Mouse (Mus musculus) heart, postnatal 4 days (tissue): ENCODE results near the gene Cfap221. TPM values are rescaled to one million over a fixed set of nuclear protein-coding genes. Genes with fewer than 3 reads are reported as not detected.

ENCODE experiments used
- DNase-seq: peaks from one replicate; pipeline ENCODE4 v3.0.0; 2021
- total RNA-seq, 2 experiments: library from RNA; stranded (reverse); gene quantifications; 2 replicates each; pipeline ENCODE4 v1.2.3; 2021

Cfap221 gene
- total RNA-seq, 2 experiments from 2014 or later, result not detected

DNA sequence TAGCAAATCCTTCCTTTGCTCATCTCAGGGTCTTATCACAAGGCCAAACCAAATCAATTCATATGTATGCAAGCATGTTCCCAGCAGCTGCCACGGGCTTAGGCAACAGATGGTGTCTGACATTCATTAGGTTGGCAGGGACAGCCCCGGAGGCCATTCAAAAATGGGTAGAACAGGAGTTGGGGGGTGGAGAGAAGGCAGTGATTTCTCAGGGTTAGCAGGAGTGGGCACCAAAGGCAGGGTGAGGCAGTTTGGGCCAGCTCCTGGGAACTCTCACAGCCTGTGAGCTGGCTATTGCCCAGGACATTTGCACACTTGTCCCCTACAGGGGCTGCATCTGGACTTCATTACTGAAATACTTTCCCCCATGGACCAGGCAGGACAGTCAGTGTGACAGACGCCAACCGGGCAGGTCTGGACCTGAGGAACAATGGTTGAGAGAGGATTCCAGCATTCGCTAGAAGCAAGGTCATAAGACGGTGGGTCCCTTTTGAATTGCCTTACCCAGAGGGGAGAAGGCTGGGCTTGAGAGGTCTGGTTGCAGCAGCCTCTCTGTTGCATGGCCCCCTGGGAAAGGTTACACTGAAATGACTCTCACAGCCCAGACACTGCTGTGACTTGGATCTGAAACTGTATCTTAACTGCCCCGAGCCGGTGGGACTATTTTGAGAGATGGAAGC, 94.3 kb downstream of the Cfap221 start:
- DNase-seq, result no peak

DNA sequence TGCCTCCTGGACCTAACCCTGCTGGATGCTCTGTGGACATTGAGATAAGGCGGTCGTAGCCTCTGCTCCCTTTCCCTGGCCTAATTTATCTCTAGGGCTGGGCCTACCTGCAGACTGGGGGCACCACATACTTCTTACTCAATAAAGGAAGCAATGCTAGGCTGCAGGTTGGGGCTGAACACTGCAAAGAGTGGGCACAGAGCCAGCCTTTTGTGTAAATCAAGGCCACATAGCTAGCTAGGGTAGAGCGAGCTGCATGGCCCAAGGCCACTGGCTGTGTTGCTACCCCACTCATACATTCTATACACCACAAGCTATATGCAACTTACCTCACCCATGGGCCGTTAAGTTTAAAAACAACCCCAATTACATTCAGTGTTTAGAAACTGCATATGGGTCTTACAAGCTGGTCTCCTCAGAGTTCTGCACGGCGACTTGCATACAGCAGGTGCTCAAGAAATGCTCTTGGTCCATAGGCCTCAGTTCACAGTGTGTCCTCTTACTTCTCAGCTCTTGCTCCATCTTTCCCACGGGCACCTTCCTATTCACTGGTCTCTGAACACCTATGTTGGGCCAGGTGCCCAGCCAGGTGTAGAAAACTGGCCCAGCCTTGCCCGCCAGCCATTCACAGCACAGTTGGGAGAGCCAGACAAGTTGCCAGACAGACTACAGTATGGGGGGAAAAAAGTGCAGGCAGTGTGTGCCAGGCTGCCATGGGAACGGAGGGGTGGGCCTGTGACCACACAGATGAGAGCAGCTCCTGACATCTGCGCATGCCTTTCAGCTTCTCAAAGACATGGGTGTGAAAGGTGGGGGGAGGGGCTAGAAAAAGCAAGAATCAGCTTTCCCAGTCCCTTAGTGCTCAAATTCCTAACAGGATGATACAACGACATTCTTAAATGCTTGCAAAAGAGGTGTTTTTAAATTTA, 97.6 kb downstream of the Cfap221 start:
- no peak for DNase-seq

DNA sequence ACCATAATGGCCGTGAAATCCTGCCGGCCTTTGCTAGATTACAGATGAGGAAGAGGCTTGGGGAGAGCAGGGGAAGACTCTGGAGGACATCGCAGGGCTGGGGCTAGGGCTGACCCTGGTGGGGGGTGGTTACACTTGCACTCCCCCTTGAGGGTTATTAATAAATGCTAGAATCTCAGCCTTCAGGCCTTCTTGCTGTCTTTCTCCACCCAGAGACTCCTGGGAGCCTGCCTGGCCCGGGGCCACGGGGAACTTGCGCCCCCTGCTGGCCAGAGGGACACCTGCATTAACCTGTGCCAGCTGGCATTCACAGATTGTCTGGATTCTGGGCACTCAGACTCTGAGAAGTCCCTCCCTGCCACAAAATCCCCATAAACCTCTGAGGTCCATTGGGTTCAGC, 102.1 kb downstream of the Cfap221 start:
- DNase-seq, result peak; percentile 73

DNA sequence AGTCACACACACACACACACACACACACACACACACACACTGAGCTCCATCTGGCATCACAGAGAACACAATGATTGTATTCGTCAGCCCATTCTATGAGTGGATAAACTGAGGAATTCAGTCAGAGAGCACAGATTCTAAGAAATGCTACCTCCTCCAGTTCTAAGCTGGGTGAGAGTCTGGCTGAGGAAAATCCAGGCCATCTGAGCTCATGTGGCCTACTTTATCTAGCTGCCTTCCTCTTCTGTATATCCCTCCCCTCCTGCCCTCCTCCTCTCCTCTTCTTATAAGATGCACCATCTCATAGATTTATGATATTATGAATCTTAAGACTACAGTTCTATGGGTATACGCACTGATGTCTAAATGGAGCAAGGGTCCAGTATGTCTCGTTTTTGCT, 103.4 kb downstream of the Cfap221 start:
- DNase-seq, result no peak

DNA sequence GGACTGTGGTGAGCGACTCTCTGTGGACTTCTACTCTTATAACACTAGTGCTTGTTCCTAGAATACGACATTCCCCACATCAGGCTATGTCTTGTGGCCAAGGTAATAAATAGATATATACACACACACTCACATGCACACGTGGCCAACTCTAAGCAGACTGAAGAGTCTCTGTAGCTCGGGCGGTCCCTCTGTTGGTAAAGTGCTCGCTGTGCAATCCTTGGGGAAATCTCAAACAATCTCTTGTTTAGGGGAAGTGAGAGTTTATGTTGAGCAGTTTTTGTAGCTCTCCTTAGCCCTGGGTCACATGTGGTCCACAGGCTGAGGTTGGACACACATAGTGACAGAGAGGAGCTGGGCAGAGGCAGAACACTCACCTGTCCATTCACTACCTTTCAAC, 104.1 kb downstream of the Cfap221 start:
- no peak for DNase-seq

DNA sequence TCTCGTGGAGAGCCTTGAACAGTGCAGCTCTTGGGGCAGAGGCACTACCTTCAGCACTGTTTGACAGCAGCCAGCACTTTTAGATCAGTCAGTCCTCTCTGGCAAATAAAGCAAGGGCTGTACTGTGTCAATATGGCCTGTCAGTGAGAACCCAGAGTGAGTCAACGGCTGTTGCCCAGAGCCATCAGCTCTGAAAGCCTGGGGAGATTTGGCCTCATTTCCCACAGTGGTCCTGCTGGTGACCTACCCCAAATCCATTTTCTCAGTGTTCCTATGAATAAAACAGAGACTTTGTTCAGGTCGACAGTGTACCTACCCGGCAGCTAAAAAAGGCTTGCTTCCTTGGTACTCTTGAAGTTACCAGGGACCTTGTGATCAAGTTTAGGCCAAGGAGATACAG, 105.2 kb downstream of the Cfap221 start:
- no peak for DNase-seq

DNA sequence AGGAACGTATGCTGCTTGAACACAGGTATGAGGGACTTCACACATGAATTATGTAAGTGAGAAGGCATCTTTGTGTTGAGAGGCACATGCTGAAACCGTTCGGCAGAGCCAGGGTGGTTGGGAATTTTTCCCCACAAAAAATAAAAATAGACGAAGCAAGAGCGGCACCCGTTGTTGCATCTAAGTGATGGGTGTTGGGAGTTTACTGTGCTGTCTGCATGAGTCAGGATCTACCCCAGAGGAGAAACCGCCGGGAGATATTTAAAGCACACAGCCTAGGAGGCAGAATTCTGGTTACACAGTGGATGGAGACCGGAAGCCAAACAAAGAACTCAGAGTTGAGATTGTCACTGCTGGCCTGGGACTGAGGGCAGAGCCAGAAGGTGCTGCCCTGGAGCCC, 105.9 kb downstream of the Cfap221 start:
- no peak for DNase-seq

DNA sequence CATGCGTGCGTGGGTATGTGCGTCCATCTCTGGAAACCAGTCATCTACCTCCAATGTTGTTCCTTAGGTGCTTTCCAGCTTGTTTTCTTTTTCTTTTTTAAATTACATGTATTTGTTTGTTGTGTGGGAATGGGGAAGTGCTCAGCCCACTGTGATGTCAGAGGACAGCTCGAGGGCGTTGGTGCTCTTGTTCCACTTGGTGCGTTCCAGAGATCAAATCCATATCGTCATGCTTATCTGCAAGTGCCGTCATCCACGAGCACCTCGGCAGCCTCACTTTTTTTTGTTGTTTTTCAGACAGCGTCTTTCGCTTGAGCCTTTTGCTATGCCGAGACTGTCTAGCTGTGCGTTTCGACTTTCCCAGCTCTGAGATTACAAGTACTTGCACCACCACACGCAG, 107.7 kb downstream of the Cfap221 start:
- no peak for DNase-seq

DNA sequence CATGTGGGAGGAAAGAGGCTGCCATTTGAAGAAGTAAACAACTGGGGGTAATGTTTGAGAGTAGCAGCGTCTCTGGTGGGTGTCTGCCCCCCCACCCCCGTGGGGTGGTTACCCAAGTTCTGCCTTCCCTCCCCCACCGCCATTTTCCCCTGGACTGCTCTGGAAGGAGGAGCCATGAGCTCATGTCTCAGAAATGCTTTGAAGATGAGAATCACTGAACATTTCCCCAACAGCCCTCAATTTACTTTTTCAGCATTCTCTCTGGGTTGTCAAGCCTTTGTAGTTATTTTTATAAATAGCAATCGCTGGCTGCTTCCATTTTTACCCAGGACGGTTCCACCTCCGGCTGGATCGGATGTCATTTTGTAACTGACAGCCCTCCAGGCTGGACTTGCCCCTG, 110.7 kb downstream of the Cfap221 start:
- no peak for DNase-seq

DNA sequence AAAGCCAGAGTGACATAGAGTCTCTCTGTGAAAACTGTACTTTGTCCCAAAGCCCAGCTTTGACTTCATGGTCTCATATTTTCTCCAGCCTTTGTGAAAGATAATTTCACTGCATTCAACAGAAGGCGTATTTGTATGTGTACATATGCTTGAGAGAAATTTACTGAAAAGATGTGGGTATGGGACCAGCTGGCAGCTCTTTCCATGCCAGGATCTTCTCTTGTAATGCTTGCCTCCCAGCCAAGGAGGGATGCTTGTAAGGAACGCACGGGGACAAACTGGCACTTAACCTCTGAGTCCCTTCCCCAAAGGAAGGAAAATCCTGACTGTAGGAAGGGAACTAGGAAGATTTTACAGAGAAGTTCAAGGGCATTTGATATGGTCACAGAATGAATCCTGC, 112.8 kb downstream of the Cfap221 start:
- DNase-seq, result no peak

DNA sequence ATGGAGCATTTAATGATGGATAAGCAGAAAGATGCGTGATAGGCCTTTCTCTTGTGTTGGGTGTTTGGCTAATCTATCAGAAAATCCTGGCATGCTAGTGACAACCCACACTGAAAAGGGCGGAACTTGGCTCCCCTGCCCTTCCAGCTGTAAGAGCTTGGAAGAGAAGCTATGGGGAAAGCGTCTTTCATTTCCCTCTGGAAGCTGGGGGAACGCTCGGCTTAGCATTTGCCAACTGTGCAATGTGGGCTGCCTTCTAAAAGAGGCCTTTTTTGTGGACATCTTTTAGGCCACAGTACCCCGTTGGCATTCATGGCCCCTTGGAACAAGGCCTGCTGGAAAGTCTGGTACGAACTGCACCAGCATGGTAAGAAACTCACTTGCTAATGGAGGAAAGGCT, 118.1 kb downstream of the Cfap221 start:
- no peak for DNase-seq

DNA sequence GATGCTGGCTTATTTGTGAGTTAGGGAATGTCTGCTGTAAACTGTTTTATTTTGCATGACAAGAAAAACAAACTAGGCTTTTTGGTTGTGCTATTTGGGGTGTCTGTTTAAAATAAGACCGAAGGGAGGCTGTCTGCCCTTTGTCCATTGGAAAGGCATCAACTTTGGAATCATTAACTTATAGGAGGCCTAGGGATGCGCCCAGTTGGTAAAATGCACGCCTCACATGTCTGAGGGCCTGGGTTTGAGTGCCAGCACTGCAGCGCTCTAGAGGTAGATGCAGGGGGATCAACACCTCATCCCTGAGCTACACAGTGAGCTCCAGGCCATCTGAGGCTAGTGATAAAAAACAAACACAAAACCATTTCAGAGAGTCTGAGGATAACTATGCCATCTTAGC, 119.6 kb downstream of the Cfap221 start:
- no peak for DNase-seq

Other genes starting within 250 kb of the Cfap221 start
- 10 to 100 TPM; 25.3 to 26.9 TPM for gene Ptpn4, start 159.6 kb downstream of the Cfap221 start, total RNA-seq
- gene Tmem177, start 84.0 kb downstream of the Cfap221 start, total RNA-seq, result 1 to 10 TPM; 7.3 to 8.3 TPM
- gene Sctr, start 9.7 kb upstream of the Cfap221 start, total RNA-seq, result under 1 TPM in 1 of 2 experiments, not detected in 1; 0.14 TPM
- 1 to 10 TPM; 3.6 to 5.5 TPM for gene Tmem37, start 76.8 kb upstream of the Cfap221 start, total RNA-seq
- 100 to 1,000 TPM; 404 to 419 TPM for gene Dbi, start 123.8 kb upstream of the Cfap221 start, total RNA-seq
- 10 to 100 TPM in 1 of 2 experiments, 1 to 10 TPM in 1; 6.6 to 10.3 TPM for gene 3110009E18Rik, start 124.0 kb upstream of the Cfap221 start, total RNA-seq